Mouse (Mus musculus) midbrain, embryonic 11.5 days (tissue): ENCODE measurements around the gene St6galnac3. TPM values are rescaled to one million over a fixed set of nuclear protein-coding genes. Genes with fewer than 3 reads are reported as not detected.

ENCODE experiments used
- ATAC-seq: fragments of 200-750 bp; cut with Nextera tagmentation; 2 replicates; pipeline ENCODE4 v1.8.0; 2017; ENCODE audit warnings: moderate TSS enrichment, moderate library complexity; ENCODE audit not compliant: low FRiP score
- DNase-seq: peaks from one replicate; pipeline ENCODE4 v3.0.0; 2015; ENCODE audit warnings: low spot score; ENCODE audit errors: missing footprints
- H3K27ac ChIP-seq: fragments of 300-500 bp; sonication (generic); 2 replicates; pipeline ENCODE4 v1.5.1; 2014; ENCODE audit warnings: low read depth, low read length
- H3K27me3 ChIP-seq: fragments of 300-500 bp; sonication (generic); 2 replicates; pipeline ENCODE4 v1.6.1; 2014; ENCODE audit warnings: mild to moderate bottlenecking, low read length, moderate library complexity, mixed read lengths; ENCODE audit not compliant: control insufficient read depth, insufficient read depth
- H3K36me3 ChIP-seq: fragments of 300-500 bp; sonication (generic); 2 replicates; pipeline ENCODE4 v1.6.1; 2014; ENCODE audit warnings: mild to moderate bottlenecking, low read length, moderate library complexity, mixed read lengths; ENCODE audit not compliant: control insufficient read depth, insufficient read depth
- H3K4me1 ChIP-seq: fragments of 300-500 bp; sonication (generic); 2 replicates; pipeline ENCODE4 v1.6.1; 2014; ENCODE audit warnings: low read length; ENCODE audit not compliant: control insufficient read depth, insufficient read depth
- H3K4me2 ChIP-seq: fragments of 300-500 bp; sonication (generic); 2 replicates; pipeline ENCODE4 v1.6.1; 2014; ENCODE audit warnings: mild to moderate bottlenecking, moderate library complexity
- H3K4me3 ChIP-seq: fragments of 300-500 bp; sonication (generic); 2 replicates; pipeline ENCODE4 v1.5.1; 2014; ENCODE audit warnings: low read depth, low read length
- H3K9ac ChIP-seq: fragments of 300-500 bp; sonication (generic); 2 replicates; pipeline ENCODE4 v1.6.1; 2014; ENCODE audit warnings: low read length
- H3K9me3 ChIP-seq: fragments of 300-500 bp; sonication (generic); 2 replicates; pipeline ENCODE4 v1.6.1; 2016; ENCODE audit warnings: low read length; ENCODE audit not compliant: control insufficient read depth
- WGBS: fragments of 180-500 bp; shearing (Covaris S2); extraction: QIAGEN DNeasy Blood & Tissue Kit; methylation state at CpG from one replicate; pipeline ENCODE4 v1.1.7; 2014; 5-methylcytosine and 5-hydroxymethylcytosine counted together
- polyA plus RNA-seq: library from polyadenylated mRNA; unstranded; fragments of >200 nt; fragmentation: Nextera tagmentation; extraction: Ambion mirVana; gene quantifications from 2 replicates; pipeline ENCODE4 v1.2.1, GENCODE M21; 2014

The St6galnac3 gene
- polyA plus RNA-seq, 1 experiment from 2014 or later, result 35.7 TPM

DNA sequence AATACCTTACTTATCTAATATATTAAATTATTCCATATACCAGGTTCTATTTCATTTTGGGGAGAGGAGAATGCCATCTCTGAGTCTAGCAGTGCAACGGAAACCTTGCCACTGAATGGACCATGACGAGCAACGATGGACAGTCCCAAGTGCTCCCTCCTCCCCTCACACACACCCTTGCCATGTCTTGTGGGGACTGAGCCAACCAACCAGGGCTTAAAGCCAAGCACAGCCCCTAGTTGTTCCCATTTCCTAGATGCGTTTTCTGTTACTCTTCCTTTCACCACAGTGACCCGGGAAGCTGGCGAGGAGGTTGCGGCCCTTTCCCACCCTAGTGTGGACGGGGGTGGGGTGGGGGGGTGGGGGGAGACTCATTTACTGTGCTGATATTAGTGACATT is 165.4 kb downstream of the St6galnac3 start:
- Histone ChIP-seq H3K9me3 (no peaks in the 10 kb centered on the region), H3K4me3 (no peak overlapping the region), H3K9ac (no peak overlapping the region), H3K27me3 (no peaks in the 10 kb centered on the region), H3K36me3 (no peaks in the 10 kb centered on the region), H3K4me2 (no peak overlapping the region), H3K27ac (no peak overlapping the region), H3K4me1 (no peaks in the 10 kb centered on the region)
- no peak for DNase-seq
- ATAC-seq, result no peak
- 94% methylated on average over 8 of the region's 8 CpGs for WGBS

DNA sequence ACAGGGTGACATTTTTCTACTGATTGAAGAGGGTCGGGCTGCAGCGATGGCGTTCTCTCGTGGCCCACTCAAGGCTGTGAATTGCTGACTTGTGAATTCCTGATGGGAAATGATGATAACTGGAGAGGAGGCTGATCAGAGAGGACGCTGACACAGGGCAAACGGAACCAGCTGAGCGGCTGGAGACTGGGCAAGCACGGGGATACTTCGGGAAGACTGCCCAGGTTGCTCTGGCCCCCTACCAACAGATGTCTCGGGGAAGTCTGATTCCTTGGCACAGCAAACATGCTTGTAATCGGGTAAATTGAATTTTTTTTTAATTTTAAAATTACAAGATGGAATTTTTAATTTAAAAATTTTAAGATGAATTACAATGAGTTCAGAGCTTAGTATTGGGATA is 168.4 kb downstream of the St6galnac3 start:
- no peaks in the 10 kb centered on the region for H3K9me3 ChIP-seq
- no peak for DNase-seq
- 80% methylated on average over 11 of the region's 11 CpGs for WGBS
- H3K36me3 ChIP-seq, result no peaks in the 10 kb centered on the region
- no peak overlapping the region for H3K9ac ChIP-seq
- no peak for ATAC-seq
- no peak overlapping the region for H3K4me3 ChIP-seq
- H3K27me3 ChIP-seq, result no peaks in the 10 kb centered on the region
- no peak overlapping the region for H3K27ac ChIP-seq
- no peaks in the 10 kb centered on the region for H3K4me1 ChIP-seq
- H3K4me2 ChIP-seq, result no peak overlapping the region

DNA sequence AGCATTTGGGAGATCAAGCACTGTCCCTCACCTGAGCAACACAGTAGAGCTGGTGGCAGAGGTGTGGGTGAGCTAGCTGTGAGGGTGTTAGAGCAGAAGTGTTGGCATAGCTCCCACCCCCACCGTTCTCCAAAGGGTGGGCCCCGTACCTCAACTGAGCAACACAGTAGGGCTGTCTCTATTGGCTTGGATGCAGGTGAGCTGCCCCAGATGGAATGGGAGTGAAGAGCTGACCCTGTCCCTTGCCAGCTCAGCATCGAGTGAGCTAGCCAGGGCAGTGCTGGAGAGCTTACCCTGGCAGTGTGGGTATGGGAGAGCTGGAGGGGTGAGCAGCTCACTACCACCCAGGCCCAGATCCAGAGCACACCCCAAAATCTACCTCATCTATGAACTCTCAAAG is 171.3 kb downstream of the St6galnac3 start:
- no peaks in the 10 kb centered on the region for H3K9me3 ChIP-seq
- H3K9ac ChIP-seq, result no peak overlapping the region
- no peak overlapping the region for H3K27ac ChIP-seq
- DNase-seq (no peak), ATAC-seq (no peak)
- no peaks in the 10 kb centered on the region for H3K4me1 ChIP-seq
- H3K4me2 ChIP-seq, result no peak overlapping the region
- 92% methylated on average over 3 of the region's 3 CpGs for WGBS
- no peaks in the 10 kb centered on the region for H3K36me3 ChIP-seq
- H3K4me3 ChIP-seq, result no peak overlapping the region
- no peaks in the 10 kb centered on the region for H3K27me3 ChIP-seq

DNA sequence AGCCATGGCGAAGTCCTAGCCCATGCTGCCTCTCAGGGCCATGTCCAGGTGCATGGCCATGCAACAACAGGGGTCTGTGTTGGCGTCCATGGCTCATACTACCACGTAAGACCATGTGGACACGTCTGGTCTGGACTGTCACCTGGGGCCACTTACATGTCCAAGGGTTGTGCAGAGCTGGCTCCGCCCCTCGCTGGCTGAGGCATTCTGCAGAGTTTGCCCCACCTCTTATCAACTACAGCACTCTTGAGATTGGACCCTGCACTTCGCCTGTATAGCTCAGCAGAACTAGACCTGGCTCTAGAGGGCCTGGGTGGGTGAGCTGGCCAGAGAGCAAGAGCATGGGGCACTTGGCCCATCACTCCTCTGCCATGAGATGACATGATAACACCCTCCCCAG is 171.7 kb downstream of the St6galnac3 start:
- DNase-seq, result no peak
- no peak overlapping the region for H3K4me2 ChIP-seq
- 92% methylated on average over 7 of the region's 7 CpGs for WGBS
- no peaks in the 10 kb centered on the region for H3K36me3 ChIP-seq
- no peak overlapping the region for H3K9ac ChIP-seq
- H3K4me1 ChIP-seq, result no peaks in the 10 kb centered on the region
- H3K4me3 ChIP-seq, result no peak overlapping the region
- H3K9me3 ChIP-seq, result no peaks in the 10 kb centered on the region
- no peaks in the 10 kb centered on the region for H3K27me3 ChIP-seq
- no peak for ATAC-seq
- no peak overlapping the region for H3K27ac ChIP-seq

DNA sequence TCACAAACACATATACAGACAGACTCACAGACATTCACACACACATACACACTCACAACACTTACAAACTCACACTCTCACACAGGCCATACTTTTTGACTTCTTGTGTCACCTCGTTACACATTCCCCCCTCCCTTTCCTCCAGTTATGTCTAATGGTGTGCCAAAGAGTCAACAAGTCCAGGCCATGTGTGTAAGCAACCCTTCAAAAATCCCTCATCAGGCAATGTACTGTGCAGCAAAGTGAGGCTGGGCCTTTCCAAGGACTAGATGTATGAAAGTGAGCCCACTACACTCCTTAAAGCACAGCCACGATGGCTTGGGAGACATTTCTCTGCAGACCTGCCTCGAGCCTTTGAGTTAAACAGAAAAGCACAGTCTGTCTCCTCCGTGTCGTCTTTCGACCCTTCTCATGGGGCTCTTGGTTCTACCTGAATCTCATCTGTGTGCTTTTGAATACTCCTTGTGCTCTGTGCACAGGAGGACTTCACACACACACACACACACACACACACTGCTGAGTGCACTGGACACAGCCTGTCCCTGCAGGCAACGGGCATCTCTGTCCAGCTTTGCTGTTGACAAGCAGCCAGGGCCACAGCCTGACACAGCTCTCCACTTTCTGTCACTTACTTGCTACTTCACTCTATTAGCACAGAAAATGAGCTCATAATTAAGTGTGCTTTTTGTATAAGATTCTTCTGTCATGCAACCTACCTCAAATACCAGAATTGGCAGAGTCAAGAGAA is 177.9 kb downstream of the St6galnac3 start:
- Histone ChIP-seq H3K4me2 (no peak overlapping the region), H3K4me1 (no peaks in the 10 kb centered on the region), H3K4me3 (no peak overlapping the region), H3K27ac (no peak overlapping the region), H3K36me3 (no peaks in the 10 kb centered on the region), H3K9me3 (no peaks in the 10 kb centered on the region), H3K9ac (no peak overlapping the region), H3K27me3 (no peaks in the 10 kb centered on the region)
- ATAC-seq, result no peak
- no peak for DNase-seq
- WGBS, result 86% methylated on average over 7 of the region's 7 CpGs

DNA sequence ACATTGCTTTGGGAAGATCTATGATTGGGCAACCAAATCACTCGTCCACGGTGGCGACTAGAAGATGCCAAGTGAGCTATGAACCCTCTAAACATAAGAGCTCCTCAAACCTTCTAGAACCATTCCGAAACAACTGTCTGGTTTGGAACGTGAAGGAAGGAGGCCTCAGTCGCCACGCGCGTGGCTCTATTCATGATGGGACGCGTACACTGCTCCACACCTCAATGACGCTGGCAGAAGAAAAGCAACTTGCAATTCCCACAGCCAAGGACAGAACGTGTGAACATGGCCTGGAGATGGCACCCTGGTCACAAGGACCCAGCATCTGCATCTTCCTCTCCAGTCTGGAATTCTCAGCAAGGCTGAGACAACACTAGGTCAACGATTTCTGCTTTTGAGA is 185.1 kb downstream of the St6galnac3 start:
- no peak for ATAC-seq
- Histone ChIP-seq H3K4me2 (no peak overlapping the region), H3K36me3 (no peaks in the 10 kb centered on the region), H3K4me3 (no peak overlapping the region), H3K9ac (no peak overlapping the region), H3K27ac (no peak overlapping the region), H3K9me3 (no peaks in the 10 kb centered on the region), H3K27me3 (no peaks in the 10 kb centered on the region), H3K4me1 (no peaks in the 10 kb centered on the region)
- 94% methylated on average over 14 of the region's 14 CpGs for WGBS
- DNase-seq, result no peak

DNA sequence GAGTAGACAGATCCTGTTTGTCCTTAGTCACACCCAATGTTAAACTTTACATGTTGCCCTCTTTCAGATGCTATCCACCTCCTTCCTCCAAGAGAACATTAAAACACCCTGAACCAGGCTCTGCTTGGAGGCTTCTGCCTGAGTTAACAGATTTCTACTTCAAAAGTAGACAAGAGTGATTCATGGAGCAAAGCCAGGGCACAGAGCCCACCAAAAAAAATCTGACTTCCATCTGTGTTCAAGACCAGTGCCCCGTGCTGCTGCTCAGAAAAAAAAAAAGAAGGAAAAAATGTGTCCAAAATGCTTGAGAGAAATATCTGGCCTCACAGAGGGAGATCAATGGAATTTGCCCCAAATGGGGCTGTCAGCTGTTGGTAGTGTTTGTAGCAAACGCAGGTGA is 186.6 kb downstream of the St6galnac3 start:
- no peaks in the 10 kb centered on the region for H3K36me3 ChIP-seq
- DNase-seq, result no peak
- no peaks in the 10 kb centered on the region for H3K27me3 ChIP-seq
- no peaks in the 10 kb centered on the region for H3K4me1 ChIP-seq
- ATAC-seq, result no peak
- H3K9me3 ChIP-seq, result no peaks in the 10 kb centered on the region
- no peak overlapping the region for H3K4me2 ChIP-seq
- no peak overlapping the region for H3K4me3 ChIP-seq
- H3K27ac ChIP-seq, result no peak overlapping the region
- WGBS, result 84% methylated on average over 2 of the region's 2 CpGs
- H3K9ac ChIP-seq, result no peak overlapping the region

DNA sequence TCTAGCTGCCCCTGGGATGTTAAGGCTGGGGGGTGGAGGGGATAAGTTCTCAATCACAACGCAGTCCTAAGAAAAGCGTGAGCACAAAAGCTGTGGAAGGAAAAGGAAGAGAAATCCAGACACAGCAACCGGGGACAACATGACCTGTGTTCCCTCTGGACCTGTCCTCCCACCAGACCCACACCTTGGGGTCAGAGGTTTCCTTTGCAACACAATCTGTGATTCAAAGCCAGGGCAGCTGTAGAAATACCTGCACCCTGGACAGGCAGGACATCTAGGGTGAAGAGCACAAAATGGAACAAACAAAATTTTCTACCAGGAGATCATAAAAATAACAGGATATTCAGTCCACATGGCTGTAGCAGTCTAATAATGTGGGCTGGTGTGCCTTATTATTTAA is 187.5 kb downstream of the St6galnac3 start:
- Histone ChIP-seq H3K4me2 (no peak overlapping the region), H3K27ac (no peak overlapping the region), H3K36me3 (no peaks in the 10 kb centered on the region), H3K27me3 (no peaks in the 10 kb centered on the region), H3K9me3 (no peaks in the 10 kb centered on the region), H3K4me1 (no peaks in the 10 kb centered on the region), H3K9ac (no peak overlapping the region), H3K4me3 (no peak overlapping the region)
- 89% methylated on average over 3 of the region's 3 CpGs for WGBS
- DNase-seq, result no peak
- no peak for ATAC-seq

DNA sequence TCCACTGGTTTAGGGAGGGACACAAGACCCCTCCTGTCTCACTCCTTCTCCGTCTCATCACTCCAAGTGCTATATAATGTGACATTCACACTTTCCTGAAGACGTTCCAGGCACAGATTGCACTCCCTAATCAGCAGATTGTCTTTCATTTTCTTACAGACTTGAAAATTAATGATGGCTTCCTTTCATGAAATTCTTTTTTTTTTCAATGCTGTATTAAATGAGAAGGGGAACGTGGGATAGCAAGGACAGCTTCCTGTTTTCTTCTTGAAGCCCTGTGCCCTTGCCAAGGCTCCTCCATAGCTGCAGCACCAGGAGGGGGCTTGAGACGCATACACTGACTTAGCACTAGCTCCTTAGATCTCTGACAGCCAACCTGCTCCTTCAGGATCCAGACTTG is 188.7 kb downstream of the St6galnac3 start:
- DNase-seq, result no peak

More for the DNA sequence above, 188.7 kb downstream of the St6galnac3 start:
- 86% methylated on average over 4 of the region's 4 CpGs for WGBS
- no peak overlapping the region for H3K9ac ChIP-seq
- no peak overlapping the region for H3K27ac ChIP-seq
- no peak overlapping the region for H3K4me3 ChIP-seq
- no peak overlapping the region for H3K4me2 ChIP-seq
- no peaks in the 10 kb centered on the region for H3K36me3 ChIP-seq
- H3K4me1 ChIP-seq, result no peaks in the 10 kb centered on the region
- H3K9me3 ChIP-seq, result no peaks in the 10 kb centered on the region
- no peak for ATAC-seq
- H3K27me3 ChIP-seq, result no peaks in the 10 kb centered on the region
